Mouse (Mus musculus) CH12.LX (cell line): ENCODE measurements around the gene Olfr94. TPM values are rescaled to one million over a fixed set of nuclear protein-coding genes. Genes with fewer than 3 reads are reported as not detected.
A peak's percentile ranks its signal among the peaks of the same experiment; 100 is the strongest.

ENCODE experiments used
- DNase-seq: peaks from one replicate; pipeline ENCODE4 v3.0.0-alpha.2; 2013; ENCODE audit errors: extremely low read depth
- H3K27ac ChIP-seq: 2 replicates; pipeline ENCODE4 v1.5.1; 2012; ENCODE audit warnings: low read depth, mild to moderate bottlenecking, control low read depth, moderate library complexity; ENCODE audit not compliant: insufficient read depth
- H3K27me3 ChIP-seq: replicated peaks from 2 replicates; pipeline ENCODE3; 2012; ENCODE audit warnings: inconsistent platforms
- H3K36me3 ChIP-seq, 2 experiments: replicated peaks in 1 of 2; 2 replicates each; pipeline versions ENCODE3 to v1.6.1; 2012; ENCODE audit warnings: inconsistent platforms in 1 of 2, low read length in 1 of 2, mild to moderate bottlenecking in 1 of 2, mixed read lengths in 1 of 2, moderate library complexity in 1 of 2; ENCODE audit not compliant: control insufficient read depth in 1 of 2, insufficient read depth in 1 of 2
- H3K4me1 ChIP-seq, 2 experiments: 2 replicates each; pipeline ENCODE4 v1.6.1; 2012; ENCODE audit warnings: inconsistent platforms in 1 of 2, moderate library complexity in 1 of 2; ENCODE audit not compliant: insufficient read depth in 2 of 2, control insufficient read depth in 1 of 2
- H3K4me2 ChIP-seq: 2 replicates; pipeline ENCODE4 v1.6.1; 2012; ENCODE audit warnings: low read depth, mild to moderate bottlenecking, control low read depth; ENCODE audit not compliant: poor library complexity, insufficient read depth, severe bottlenecking
- H3K4me3 ChIP-seq, 3 experiments: fragments of 150-350 bp in 1 of 3; sonication (generic) in 1 of 3; replicated peaks in 1 of 3; 2 replicates each; pipeline versions ENCODE3 to v1.5.1; 2011 to 2012; ENCODE audit warnings: low read depth in 2 of 3, low read length in 2 of 3, mild to moderate bottlenecking in 2 of 3, moderate library complexity in 2 of 3, control low read depth in 1 of 3, improper control_type of control experiment in 1 of 3, inconsistent platforms in 1 of 3, mixed read lengths in 1 of 3; ENCODE audit not compliant: poor library complexity in 1 of 3
- H3K79me2 ChIP-seq: replicated peaks from 2 replicates; pipeline ENCODE4 v1.6.1; 2012; ENCODE audit warnings: mild to moderate bottlenecking, moderate library complexity; ENCODE audit not compliant: control insufficient read depth, poor library complexity, insufficient read depth, severe bottlenecking; ENCODE audit errors: extremely low read depth
- H3K9ac ChIP-seq: 2 replicates; pipeline ENCODE4 v1.6.1; 2012; ENCODE audit warnings: low read depth, mild to moderate bottlenecking, control low read depth, moderate library complexity; ENCODE audit not compliant: insufficient read depth
- H3K9me3 ChIP-seq: replicated peaks from 2 replicates; pipeline ENCODE3; 2012; ENCODE audit warnings: low read length, inconsistent platforms, mixed read lengths
- CHD2 ChIP-seq: IDR thresholded peaks from 2 replicates; pipeline ENCODE4 v1.6.1; 2011; ENCODE audit warnings: low read length, improper control_type of control experiment
- E2F4 ChIP-seq: IDR thresholded peaks from 2 replicates; pipeline ENCODE4 v1.6.1; 2011; ENCODE audit warnings: low read depth, low read length, improper control_type of control experiment; ENCODE audit not compliant: insufficient replicate concordance
- ELF1 ChIP-seq: IDR thresholded peaks from 2 replicates; pipeline ENCODE4 v1.6.1; 2014; ENCODE audit warnings: low read depth, mild to moderate bottlenecking, inconsistent platforms, low read length, improper control_type of control experiment
- EP300 ChIP-seq: IDR thresholded peaks from 2 replicates; pipeline ENCODE4 v1.6.1; 2011; ENCODE audit warnings: low read length, improper control_type of control experiment
- HCFC1 ChIP-seq: IDR thresholded peaks from 2 replicates; pipeline ENCODE4 v1.6.1; 2012; ENCODE audit warnings: low read depth, mild to moderate bottlenecking, inconsistent platforms, low read length, improper control_type of control experiment
- JUND ChIP-seq: conservative IDR thresholded peaks from 2 replicates; pipeline ENCODE4 v1.6.1; 2011; ENCODE audit warnings: low read depth, low read length, improper control_type of control experiment
- KAT2A ChIP-seq: IDR thresholded peaks from 2 replicates; pipeline ENCODE4 v1.6.1; 2012; ENCODE audit warnings: low read length, improper control_type of control experiment, inconsistent platforms; ENCODE audit not compliant: insufficient replicate concordance
- MAZ ChIP-seq: IDR thresholded peaks from 2 replicates; pipeline ENCODE4 v1.6.1; 2012; ENCODE audit warnings: low read depth, mild to moderate bottlenecking, inconsistent platforms, low read length, improper control_type of control experiment, moderate library complexity
- MEF2A ChIP-seq: IDR thresholded peaks from 2 replicates; pipeline ENCODE4 v1.6.1; 2014; ENCODE audit warnings: low read depth, mild to moderate bottlenecking, inconsistent platforms, low read length, improper control_type of control experiment, borderline replicate concordance
- NELFE ChIP-seq: IDR thresholded peaks from 2 replicates; pipeline ENCODE4 v1.6.1; 2011; ENCODE audit warnings: low read depth, low read length, improper control_type of control experiment
- NRF1 ChIP-seq: IDR thresholded peaks from 2 replicates; pipeline ENCODE4 v1.6.1; 2014; ENCODE audit warnings: low read depth, mild to moderate bottlenecking, inconsistent platforms, low read length, improper control_type of control experiment, moderate library complexity
- PAX5 ChIP-seq: IDR thresholded peaks from 2 replicates; pipeline ENCODE4 v1.6.1; 2012; ENCODE audit warnings: low read length, inconsistent platforms, mixed read lengths
- RAD21 ChIP-seq: IDR thresholded peaks from 2 replicates; pipeline ENCODE4 v1.6.1; 2011; ENCODE audit warnings: low read depth, mild to moderate bottlenecking, low read length, improper control_type of control experiment, moderate library complexity
- SIN3A ChIP-seq: IDR thresholded peaks from 2 replicates; pipeline ENCODE4 v1.6.1; 2012; ENCODE audit warnings: low read length, improper control_type of control experiment, inconsistent platforms
- SMC3 ChIP-seq: IDR thresholded peaks from 2 replicates; pipeline ENCODE4 v1.6.1; 2011; ENCODE audit warnings: low read depth, low read length, improper control_type of control experiment
- TCF12 ChIP-seq: IDR thresholded peaks from 2 replicates; pipeline ENCODE4 v1.6.1; 2014; ENCODE audit warnings: low read depth, mild to moderate bottlenecking, inconsistent platforms, low read length, improper control_type of control experiment
- UBTF ChIP-seq: IDR thresholded peaks from 2 replicates; pipeline ENCODE4 v1.6.1; 2012; ENCODE audit warnings: low read depth, mild to moderate bottlenecking, inconsistent platforms, low read length, improper control_type of control experiment, moderate library complexity
- USF2 ChIP-seq: conservative IDR thresholded peaks from 2 replicates; pipeline ENCODE4 v1.6.1; 2011; ENCODE audit warnings: low read depth, low read length, improper control_type of control experiment
- ZC3H11A ChIP-seq: IDR thresholded peaks from 2 replicates; pipeline ENCODE4 v1.6.1; 2012; ENCODE audit warnings: low read depth, mild to moderate bottlenecking, inconsistent platforms, low read length, improper control_type of control experiment
- ZKSCAN1 ChIP-seq: IDR thresholded peaks from 2 replicates; pipeline ENCODE4 v1.6.1; 2012; ENCODE audit warnings: low read depth, inconsistent platforms, low read length, improper control_type of control experiment, borderline replicate concordance
- ZMIZ1 ChIP-seq: IDR thresholded peaks from 2 replicates; pipeline ENCODE4 v1.6.1; 2012; ENCODE audit warnings: low read depth, mild to moderate bottlenecking, inconsistent platforms, low read length, improper control_type of control experiment
- ZNF384 ChIP-seq: IDR thresholded peaks from 2 replicates; pipeline ENCODE4 v1.6.1; 2012; ENCODE audit warnings: low read depth, low read length, improper control_type of control experiment, inconsistent platforms
- dilution Hi-C: fragments of 300-500 bp; cut with MboI; formaldehyde crosslinking; loops from 2 replicates; pipeline ENCODE4 v1.14.3; 2020; ENCODE audit warnings: low sequenced_read_pairs; ENCODE audit not compliant: extremely low pct_unique_long_range_greater_than_20kb, extremely low pct_ligation_motif_present
- in situ Hi-C: fragments of 300-500 bp; cut with MboI; formaldehyde crosslinking; loops from 3 replicates; pipeline ENCODE4 v1.14.3; 2019; ENCODE audit warnings: low sequenced_read_pairs, low pct_ligation_motif_present, low pct_unique_long_range_greater_than_20kb, mixed read lengths
- polyA plus RNA-seq: library from polyadenylated mRNA; unstranded; fragments of >175 nt; gene quantifications from 2 replicates; pipeline ENCODE4 v1.2.1, GENCODE M21; 2012; ENCODE audit warnings: low read depth; ENCODE audit not compliant: insufficient read length
- total RNA-seq, 2 experiments: library from RNA; depleted of rRNA; stranded (reverse); fragments of 300-350 nt in 1 of 2; fragments of >200 nt in 1 of 2; gene quantifications; 2 replicates each; pipeline ENCODE4 v1.2.3; 2012 to 2014

Olfr94 gene
- total and polyA plus RNA-seq, 3 experiments, result not detected

GRCm38 (mm10) chr17:37196845-37197724 lies 3.7 kb downstream of the Olfr94 start:
- in situ Hi-C loops (no loop called here), dilution Hi-C loops (no loop called here)
- H3K4me1 ChIP-seq, result no peaks in the 10 kb centered on the region; a peak in 1 of 4 replicates
- no peak overlapping the region for H3K9ac ChIP-seq
- peaks cover 4% of the 10 kb centered on the region for H3K9me3 ChIP-seq
- H3K36me3 ChIP-seq, result no peaks in the 10 kb centered on the region
- no peak for DNase-seq
- no peak for TF ChIP-seq RAD21
- no peak for TF ChIP-seq ZKSCAN1
- no peak for TF ChIP-seq SMC3
- no peak for TF ChIP-seq SIN3A
- no peak for TF ChIP-seq KAT2A
- no peak for TF ChIP-seq MAZ
- no peak for TF ChIP-seq E2F4
- TF ChIP-seq HCFC1, result no peak
- TF ChIP-seq JUND, result no peak
- no peak for TF ChIP-seq PAX5
- no peaks in the 10 kb centered on the region for H3K79me2 ChIP-seq
- no peak overlapping the region for H3K4me2 ChIP-seq
- peaks cover 2% of the 10 kb centered on the region for H3K27me3 ChIP-seq
- H3K27ac ChIP-seq, result no peak overlapping the region
- no peak overlapping the region for H3K4me3 ChIP-seq

DNA sequence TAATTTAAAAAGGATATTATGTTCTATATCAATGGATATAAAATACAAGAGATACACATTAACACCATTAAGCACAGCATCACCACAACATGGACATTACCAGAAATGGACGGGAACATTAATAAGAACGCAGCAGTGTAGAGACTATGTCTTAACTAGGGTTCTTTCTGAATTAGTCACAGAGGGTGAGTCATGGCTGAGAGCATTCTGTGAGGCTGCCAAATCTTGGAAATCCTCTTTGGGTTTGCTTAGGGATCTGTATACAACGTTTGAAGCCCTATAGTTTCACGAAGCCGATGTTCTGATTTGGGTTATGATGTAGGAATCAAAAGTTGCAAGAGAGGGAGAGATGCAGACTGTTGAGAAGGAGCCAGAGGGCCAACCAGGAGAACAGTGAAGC lies 6.0 kb downstream of the Olfr94 start:
- Histone ChIP-seq H3K79me2 (no peaks in the 10 kb centered on the region), H3K9me3 (peaks cover 4% of the 10 kb centered on the region), H3K27ac (no peak overlapping the region), H3K27me3 (peaks cover 2% of the 10 kb centered on the region), H3K4me1 (no peaks in the 10 kb centered on the region; a peak in 1 of 4 replicates), H3K4me3 (no peak overlapping the region), H3K9ac (no peak overlapping the region), H3K36me3 (no peaks in the 10 kb centered on the region), H3K4me2 (no peak overlapping the region)
- in situ Hi-C loops (no loop called here), dilution Hi-C loops (no loop called here)
- TF ChIP-seq MEF2A (no peak), USF2 (no peak)
- no peak for DNase-seq

- in situ Hi-C loops (no loop called here), dilution Hi-C loops (no loop called here)
- H3K9me3 ChIP-seq, result peaks cover 4% of the 10 kb centered on the region
- DNase-seq, result no peak
- H3K79me2 ChIP-seq, result no peaks in the 10 kb centered on the region
- H3K36me3 ChIP-seq, result no peaks in the 10 kb centered on the region
- peak within 1 kb of the TSS; percentile 5; the same call in 1 of the 2 replicates for H3K4me2 ChIP-seq
- H3K4me1 ChIP-seq, result no peaks in the 10 kb centered on the region; a peak in 1 of 4 replicates
- no peak within 1 kb of the TSS for H3K9ac ChIP-seq
- TF ChIP-seq JUND, result no peak
- TF ChIP-seq HCFC1, result no peak
- TF ChIP-seq ZMIZ1, result no peak
- no peak for TF ChIP-seq SMC3
- no peak for TF ChIP-seq NELFE
- no peak for TF ChIP-seq CHD2
- TF ChIP-seq UBTF, result no peak
- no peak for TF ChIP-seq EP300
- no peak for TF ChIP-seq ELF1
- no peak for TF ChIP-seq NRF1
- no peak for TF ChIP-seq ZC3H11A
- no peak for TF ChIP-seq ZKSCAN1
- TF ChIP-seq ZNF384, result no peak
- no peak for TF ChIP-seq USF2
- no peak for TF ChIP-seq RAD21
- TF ChIP-seq PAX5, result no peak
- no peak for TF ChIP-seq TCF12
- H3K27ac ChIP-seq, result no peak within 1 kb of the TSS
- no peak within 1 kb of the TSS for H3K4me3 ChIP-seq
- H3K27me3 ChIP-seq, result peaks cover 2% of the 10 kb centered on the region
Measured at GRCm38 (mm10) chr17:37193656-37194055, 7.1 kb downstream of the Olfr94 start, which contains the start of gene Ubd. Gene Ubd, plus strand, starts transcription at chr17:37193892.
